Mouse (Mus musculus) A20 (cell line): ENCODE data around the gene Abi3.

Experiments used
- DNase-seq: peaks from one replicate; pipeline ENCODE4 v3.0.0-alpha.2; 2011; ENCODE audit warnings: low read depth, low spot score

Gene Abi3

DNA sequence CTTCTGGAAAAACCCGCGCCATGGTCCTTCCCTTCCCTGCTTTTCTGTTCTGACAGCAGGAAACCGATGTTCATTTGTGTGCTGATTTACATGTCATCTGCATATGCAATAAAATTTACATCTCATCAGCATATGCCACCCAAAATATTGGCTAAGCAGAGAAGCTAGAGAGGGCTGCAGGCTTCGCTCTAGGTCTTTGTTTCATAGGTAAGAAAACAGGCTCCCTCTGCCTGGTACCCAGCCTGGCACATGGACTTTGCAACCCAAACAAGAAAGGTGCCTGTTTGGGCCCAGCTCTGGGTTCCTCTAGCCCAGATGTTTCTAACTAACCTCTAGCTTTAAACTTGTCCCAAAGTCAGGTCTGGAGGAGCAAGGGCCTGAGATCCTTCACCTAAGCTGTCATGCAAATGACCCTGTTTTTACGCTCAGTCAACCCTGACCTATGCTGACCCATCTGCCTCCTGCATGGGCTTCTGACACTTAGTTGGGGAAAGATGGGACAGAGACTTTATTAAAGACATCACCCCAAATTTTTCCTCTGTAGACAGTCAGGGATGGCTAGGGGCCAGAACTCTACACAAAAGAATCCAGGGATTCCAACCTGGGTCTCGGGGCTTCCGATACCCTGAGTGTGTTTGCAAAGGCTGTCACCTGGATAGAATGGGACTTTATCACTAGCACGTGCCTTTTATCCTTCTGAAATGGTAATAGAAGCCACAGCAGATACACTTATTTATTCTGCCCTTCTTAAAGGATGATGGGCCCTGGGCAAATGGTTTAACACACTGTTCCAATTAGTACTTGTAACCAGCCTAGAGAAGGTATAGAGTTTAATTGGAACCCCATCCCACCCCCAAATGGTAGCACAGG lies 3.0 kb downstream of the Abi3 start:
- peak; percentile 87 for DNase-seq

DNA sequence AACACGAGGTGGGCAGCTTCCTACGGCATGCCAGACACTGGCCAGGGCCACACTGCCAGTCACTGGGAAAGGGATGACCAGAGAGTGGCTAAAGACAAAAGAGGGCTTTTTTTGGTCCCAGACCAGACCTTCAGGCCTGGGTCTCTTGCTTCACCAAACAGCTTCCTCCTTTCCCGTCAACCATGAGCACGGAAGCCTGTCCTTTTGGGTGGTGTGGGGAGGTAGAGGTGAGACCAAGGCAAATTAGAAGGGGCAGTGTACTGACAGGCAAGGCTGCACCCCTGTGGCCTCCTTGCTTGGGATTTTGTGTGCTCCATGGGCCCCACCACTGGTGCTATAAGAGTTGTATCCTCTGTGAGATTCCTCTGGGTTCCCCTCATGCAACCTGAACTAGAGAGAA lies 3.7 kb downstream of the Abi3 start:
- no peak for DNase-seq

DNA sequence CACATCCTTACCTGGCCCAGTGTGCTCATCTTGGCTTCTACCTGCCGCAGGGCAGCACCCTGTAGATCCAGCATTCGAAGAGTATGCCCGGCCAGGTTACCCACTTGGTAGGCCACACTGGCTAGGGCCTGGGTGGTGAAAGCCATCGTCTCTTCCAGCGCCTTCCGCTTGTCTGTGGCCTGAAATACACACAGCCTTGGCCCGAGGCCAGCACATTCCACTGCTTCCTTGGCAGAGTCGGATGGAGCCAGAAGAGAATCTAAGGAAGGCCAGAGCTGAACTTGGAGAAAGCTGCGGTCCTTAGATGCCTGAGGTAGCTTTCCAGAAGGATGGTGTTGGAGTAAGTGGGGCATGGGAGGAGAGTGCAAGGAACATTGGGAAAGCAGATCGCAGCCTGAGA lies 5.2 kb downstream of the Abi3 start, which contains the start of gene Gngt2:
Gngt2 (plus strand) TSS at position 158 of the 400 bp plus-strand sequence.
- no peak for DNase-seq

DNA sequence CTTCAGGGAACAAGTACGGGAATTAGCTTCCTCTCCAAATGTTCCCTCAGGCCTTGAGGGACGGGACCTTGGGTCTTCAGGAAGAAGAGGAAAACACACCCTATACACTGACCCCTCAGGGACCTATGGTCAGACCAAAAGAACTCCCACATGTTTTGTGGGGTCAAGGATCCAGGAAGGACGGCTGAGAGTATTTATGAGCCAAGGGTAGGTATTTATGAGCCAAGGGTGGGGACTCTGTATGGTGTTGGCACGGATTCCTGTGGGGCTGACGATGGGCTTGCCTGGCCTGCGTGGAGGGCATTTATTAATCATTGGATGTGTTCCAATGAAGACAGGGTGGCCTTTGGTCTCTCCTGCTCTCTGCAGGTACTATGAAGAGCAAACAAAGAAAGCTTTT lies 5.8 kb downstream of the Abi3 start:
- DNase-seq: no peak

DNA sequence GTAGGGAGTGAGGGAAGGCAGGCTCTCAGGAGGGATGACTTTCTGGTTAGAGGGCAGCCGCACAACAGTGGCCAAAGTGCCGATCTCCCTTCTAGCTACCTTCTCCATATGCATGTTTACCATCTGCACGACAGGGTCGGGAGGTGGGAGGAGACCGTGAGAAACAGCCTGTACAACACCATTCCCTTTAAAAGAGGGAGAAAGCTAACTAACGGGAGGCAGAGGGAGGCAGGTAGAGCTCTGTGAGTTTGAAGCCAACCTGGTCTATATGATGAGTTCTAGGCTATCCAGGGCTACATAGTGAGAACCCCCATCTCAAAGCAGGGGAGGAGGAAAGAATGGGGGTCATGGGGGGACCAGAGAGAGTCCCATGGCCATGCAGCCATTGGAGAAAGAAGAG lies 6.4 kb downstream of the Abi3 start:
- no peak for DNase-seq

DNA sequence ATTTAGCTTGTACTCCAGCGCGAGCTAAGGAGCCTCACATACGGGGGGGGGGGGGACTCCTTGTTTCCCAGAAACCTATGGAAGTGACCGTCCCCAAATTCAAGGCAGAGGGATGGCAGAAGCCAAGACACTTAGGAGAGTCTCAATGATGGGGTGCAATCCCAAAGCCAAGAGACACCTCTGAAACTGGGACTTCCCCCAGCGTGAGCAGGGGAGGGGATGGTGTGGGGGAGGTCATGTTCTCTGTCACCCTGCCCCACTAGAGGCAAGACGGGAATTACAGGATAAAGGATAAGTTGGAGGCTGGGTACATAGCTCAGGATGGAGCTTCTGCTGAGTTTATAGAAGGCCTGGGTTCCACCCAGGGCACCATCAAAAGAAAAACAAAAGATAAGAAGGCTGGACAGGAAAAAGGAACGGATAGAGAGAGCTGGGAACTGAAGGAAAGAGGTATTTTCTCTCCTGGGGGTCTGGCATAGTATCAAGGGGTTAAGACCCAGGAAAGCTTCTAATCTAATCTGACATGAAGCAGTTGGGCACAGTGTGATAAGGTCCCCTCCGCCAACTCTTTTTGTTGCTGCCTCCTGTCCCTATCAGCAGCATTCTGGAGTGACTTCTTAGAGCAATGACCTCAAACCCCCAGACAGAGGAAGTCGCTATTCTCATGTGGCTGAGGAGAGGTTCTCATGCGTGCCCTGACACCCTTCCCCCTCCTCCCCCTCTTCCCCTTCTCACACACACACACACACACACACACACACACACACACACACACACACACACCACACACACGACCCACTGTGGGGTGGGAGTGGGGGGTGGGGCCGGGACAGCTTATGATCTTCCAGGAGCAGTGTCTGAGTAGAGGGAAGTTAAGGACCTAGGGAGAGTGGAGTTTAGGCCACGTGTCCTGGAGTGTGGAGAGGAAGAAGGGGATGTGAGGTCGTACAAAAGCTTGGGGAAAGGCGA lies 7.2 kb downstream of the Abi3 start:
- DNase-seq: peak; percentile 86

DNA sequence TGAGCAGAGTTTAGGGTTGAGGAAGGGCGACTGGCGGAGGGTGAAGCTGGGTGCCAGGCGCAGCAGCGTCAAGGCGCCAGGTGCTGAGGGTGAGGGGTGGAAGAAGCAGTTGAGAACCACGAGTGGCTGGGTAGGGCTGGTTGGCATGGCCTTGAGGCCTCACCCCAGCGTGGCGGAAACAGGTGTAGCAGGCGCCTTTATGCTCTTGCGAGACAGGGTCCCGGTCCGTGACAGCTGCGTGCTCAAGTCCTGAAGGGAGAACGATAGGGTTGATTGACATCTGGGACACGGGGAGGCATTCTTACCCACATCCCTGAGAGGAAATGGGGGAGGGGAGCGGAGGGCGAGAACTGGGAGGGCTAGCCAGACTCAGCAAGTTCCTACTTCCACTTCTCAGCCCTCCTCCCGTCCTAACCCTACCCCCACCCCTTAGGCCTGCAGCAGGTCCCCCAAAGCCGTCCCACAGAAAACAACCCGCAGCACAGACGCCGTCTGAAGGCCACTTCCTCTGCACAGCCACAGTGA lies 8.1 kb downstream of the Abi3 start:
- DNase-seq: peak; percentile 92

DNA sequence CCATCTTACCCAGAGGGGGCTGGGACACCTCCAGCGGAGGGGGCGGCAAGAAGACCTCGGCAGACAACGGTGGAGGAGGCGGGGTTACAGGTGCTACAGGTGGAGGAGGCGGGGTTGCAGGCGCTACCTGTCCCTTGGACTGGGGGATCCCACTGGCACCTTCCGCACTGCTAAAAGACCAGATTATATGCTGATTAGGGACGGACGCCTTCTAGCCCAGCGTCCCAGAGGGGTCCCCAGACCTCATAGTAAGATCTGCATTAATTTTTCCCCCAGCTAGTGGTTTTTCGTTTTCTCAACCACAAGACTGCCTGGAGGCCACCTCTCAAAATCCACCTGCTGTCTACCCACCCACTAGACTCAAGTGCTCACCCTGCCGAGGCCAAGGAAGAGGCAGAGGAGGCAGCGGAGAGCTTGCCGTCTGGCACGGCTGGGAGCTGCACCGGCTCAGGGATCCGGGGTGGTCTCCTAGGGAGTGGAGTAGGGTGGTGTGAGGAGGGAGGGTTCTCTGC lies 8.6 kb downstream of the Abi3 start:
- DNase-seq: no peak

DNA sequence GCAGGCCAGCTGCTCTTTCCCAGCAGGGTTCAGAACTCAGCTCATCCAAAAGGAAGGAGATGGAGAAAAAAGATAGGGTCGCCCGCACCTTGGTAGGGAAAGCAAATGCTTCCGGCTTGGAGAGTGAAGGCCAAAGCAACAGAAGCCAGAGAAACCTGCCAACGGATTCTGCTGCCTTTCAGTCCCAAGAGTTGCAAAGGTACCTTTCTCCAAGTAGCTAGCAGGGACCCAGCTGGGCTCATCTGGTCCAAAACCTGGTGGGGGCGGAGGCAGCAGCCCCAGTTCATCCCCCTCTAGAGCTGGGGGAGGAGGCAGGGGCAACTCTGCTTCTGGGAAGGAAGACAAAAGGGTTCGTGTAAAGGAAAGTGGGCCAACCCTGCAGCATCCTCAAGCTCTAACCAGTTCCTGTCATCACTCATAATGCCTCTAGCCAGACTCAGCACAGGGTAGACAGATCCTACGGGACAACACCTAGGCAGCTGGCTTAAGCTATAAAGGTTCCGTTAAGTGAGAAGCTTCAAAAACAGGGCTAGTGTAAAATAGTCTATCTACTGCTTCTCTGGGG lies 9.2 kb downstream of the Abi3 start:
- no peak for DNase-seq

DNA sequence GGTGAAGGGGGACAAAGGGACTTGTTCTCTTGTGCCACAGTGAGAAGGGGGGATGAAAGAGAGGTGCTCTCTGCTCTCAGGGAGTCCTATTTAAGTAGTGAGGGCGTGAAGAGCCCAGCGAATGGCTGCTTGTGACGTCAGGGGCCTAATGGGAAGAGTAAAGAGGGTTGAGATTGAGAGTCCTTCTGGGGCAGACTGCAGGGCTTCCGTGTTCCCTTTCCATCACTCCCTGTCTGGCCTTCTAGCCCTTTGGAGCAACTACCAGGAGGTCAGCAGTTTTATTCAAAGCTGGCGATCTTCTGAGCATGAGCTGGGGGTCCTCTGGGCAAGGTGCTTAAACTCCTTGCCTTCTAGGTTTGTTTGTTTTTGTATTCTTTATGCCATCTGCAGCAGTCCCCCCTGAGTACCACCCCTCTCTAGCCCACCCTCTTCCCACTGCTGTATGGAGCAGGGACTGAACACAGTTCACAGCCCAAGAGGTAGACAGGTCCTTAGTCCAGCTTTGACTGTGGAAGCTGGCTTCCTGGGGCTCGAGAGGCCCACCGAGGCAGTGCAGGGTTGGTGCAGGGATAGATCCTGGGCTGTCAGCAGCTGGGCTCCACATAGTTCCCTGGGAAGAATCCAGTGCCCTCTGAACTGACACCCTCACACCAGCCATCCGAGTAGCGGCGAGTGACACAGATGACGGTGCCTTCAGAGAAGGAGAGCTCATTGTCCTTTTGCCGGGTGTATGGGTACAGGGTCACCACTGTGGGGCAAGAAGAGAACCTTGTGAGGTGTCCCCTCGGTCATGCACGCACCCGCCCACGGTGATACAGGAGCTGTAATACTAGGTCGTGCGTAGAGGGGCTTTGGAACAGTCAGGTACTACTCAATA lies 9.9 kb downstream of the Abi3 start:
- DNase-seq: no peak

DNA sequence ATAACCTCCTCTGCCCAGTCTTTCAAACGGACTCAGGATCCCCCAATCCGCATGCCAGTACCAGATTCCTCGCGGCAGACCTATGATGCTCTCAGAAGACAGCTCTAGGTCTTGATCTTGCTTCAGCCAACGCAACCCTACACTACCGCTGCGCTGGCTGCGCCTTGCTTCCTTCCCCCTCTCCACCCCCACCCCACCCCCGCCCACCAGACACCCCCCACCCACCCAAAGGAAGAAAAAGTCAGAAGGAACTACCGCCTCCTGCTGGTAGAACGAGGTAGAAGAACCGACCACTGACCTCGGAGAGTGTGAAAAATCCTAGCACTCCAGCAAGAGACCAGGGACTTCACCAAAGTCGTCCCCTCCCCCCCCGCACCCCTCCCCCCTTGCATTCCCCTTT lies 10.6 kb downstream of the Abi3 start:
- DNase-seq: no peak

DNA sequence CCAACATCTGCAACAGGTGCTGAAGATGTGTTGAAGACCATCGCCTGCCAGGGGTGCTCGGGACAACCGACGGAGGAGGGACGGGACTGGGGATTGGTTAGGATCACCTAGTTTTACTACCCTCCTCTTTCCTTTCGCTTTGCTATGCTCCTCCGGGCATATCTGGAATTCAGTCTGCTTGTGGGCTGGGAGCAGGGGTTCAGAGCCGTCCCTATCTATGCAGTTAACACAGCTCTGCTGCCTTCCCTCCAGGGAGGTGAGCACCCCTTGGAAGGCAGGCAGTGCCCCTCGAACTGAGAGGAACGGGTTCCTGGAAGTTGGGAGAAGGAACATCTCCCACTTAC lies 11.0 kb downstream of the Abi3 start:
- DNase-seq: no peak

DNA sequence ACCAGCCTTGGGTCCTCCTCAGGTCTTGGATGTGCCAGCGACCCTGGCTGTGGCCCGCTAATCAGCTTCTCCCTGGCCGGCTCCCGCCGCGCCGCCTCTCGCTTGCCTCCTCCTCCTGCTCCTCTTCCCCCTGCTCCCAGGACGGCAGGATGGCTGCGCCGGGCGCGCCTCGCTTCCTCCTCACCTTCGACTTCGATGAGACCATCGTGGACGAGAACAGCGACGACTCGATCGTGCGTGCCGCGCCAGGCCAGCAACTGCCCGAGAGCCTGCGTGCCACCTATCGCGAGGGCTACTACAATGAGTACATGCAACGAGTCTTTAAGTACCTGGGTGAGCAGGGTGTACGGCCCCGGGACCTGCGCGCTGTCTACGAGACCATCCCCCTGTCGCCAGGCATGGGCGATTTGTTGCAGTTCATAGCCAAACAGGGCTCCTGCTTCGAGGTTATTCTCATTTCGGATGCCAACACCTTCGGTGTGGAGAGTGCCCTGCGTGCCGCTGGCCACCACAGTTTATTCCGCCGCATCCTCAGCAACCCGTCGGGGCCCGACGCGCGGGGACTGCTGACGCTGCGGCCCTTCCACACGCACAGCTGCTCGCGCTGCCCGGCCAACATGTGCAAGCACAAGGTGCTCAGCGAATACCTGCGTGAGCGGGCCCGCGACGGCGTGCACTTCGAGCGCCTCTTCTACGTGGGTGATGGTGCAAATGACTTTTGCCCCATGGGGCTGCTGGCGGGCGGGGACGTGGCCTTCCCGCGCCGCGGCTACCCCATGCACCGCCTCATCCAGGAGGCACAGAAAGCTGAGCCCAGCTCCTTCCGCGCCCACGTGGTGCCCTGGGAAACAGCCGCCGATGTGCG lies 11.6 kb downstream of the Abi3 start:
- no peak for DNase-seq

DNA sequence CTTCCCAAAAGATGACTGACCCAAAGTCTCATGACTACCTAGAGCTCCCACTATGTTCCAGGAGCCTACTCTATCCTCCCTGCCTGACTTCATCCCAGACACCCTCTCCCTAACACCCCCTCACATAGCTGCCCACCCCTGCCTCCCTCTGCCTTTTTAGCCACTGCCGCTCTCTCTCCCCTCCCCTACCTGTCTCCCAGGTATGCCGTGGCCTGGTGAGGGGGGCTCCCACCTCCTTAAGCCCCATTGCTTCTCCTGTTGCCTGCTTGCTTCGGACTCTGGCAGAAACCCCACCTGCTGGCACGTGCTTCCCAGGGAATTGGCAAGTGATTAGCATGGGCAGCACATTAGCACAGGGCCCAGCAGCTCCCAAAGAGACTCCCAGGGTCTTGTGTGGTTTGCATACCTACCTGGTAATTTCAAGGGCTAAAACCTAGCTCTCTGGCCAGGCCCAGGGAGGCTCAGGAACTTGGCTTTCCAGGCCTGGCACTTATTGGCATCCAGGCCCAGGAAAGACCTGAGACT lies 12.7 kb downstream of the Abi3 start:
- DNase-seq: no peak

DNA sequence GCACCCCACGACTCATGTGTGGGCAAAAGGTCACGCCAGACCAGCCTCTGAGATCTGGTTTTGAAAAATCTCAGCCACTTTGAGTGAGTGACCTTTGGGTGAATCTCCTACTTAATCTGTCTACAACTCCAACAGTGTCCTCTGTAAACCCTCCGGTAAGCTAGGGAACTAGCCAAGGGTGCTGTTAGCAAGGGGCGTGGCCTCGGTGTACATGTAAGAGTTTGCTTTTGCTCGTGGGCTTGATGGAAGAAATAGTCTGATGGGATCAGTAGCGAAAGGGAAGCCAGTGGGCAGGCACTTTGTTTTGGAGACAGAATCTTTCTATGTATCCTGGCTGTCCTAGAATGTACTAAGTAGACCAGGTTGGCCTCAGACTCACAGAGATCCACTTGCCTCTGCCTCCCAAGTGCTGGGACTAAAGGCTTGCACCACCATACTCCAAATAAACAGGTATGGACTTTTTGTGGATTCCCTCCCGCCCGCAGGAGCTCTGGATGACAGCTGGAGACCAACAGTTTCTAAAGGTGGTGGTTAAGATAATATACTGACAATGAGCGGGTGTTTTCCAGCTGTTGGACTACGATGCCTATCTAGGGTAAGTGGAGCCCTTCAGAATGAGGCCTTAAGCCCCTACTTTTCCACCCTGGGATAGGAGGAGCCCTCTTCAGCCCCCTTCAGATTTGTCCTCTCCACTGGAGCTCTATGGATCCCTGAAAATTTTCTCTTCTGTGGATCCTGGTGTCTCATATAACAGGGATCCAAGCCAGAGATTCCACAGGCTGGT lies 13.9 kb downstream of the Abi3 start:
- peak; percentile 40 for DNase-seq

DNA sequence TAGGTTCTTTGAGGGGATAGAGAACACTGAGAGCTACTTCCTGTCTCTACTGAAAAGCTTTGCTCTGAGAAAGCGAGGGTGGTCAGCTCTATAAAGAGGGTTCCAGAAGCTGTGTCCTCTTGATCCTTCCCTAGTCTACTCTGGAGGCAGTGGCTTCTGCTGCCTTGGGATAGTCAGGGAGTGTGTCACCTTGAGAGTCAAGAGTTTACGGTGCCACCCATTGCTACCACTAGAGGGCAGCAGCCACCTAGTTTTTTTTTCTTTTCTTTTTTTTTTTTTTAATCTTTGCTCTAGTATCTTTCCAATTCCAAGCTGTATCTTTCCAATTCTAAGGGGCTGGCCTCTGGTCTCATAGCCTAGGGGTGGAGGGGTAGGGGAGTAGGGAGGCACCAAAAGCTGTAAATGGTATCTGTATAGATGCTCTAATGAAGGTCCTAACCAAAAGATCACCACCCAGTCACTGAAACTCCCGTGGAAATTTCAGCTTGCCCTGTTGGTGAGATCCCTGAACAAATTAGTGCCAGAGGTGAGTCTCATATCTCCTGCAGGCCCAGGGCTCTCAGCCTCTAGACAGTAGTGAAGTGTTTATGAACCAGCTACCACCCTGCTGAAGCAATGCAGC lies 14.7 kb downstream of the Abi3 start:
- DNase-seq: peak; percentile 69

DNA sequence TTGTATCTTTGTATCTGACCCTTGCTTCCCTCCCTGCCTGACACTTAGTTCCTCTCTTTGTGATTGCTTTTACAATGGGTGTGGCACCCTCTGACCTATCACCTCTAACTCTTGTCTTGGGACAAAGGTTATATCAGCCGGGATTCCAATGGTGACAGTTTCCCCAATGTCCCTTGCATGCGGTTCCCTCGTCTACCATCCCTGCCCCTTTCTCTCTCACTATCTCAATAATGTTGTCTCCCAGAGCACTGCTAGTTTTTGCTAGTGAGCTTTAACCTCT lies 15.2 kb downstream of the Abi3 start:
- DNase-seq: no peak

DNA sequence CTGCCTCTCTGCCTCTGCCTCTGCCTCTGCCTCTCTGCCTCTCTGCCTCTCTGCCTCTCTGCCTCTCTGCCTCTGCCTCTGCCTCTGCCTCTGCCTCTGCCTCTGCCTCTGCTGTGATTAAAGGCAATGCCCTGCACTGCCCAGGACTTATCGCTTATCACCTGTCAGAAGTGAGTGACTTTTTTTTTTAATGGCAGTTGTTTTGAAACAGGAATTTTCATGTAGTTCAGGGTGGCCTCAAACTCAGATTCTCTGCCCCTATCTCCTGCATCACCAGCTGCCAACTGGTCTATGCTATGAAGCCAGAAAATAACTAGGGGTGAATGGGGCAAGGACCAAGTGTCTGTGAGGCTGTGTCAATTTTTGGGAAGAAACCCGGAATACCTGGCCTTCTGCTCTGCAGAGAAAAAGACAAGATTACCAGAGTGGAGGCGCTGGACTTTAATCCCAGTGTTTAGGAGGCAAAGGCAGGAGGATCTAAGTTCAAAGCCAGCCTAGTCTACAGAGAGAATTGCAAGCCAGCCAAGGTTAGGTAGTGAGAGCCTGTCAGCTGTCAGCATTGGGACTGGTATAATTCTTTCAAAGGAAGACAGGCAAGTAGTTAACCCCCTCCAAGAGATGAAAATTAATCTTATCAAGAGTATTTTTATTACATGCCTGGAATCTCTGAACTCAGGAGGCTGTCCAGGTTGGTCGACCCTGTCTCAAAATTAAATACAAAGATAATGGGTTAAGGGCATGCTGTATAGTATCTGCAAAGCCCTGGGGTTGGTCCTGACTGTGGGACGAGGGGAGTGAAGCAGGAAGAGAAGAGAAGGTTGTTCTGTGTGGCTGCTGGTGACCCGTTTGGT lies 15.7 kb downstream of the Abi3 start:
- DNase-seq: peak; percentile 7
